Mouse (Mus musculus): ENCODE results near the gene Mipol1.
"Not testable (repeated sequence)": the region's sequence is repeated elsewhere in the genome, so short reads cannot be mapped to it uniquely, and the experiment has no call there.

Gene Mipol1

DNA sequence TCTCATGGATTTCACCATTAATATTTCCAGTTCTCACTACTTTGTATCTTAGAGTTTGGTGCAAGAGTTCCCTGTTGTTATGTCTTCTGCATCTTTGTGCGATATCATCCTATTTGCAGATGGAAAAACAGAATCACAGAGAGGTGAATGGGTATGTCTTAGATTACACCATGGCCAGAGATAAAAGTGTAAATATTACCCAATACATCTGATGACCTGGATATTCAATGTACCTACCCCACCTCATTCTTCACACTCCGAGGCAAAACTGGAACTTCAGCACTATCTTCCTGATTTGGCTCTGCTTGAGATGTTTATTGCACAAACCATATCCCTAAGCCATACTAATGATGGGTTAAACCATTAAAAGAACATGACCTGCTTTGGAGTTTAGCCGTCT lies 198.0 kb downstream of the Mipol1 start:
- DNase-seq (ENCODE audit: low spot score in 2 of 2) = no peak

DNA sequence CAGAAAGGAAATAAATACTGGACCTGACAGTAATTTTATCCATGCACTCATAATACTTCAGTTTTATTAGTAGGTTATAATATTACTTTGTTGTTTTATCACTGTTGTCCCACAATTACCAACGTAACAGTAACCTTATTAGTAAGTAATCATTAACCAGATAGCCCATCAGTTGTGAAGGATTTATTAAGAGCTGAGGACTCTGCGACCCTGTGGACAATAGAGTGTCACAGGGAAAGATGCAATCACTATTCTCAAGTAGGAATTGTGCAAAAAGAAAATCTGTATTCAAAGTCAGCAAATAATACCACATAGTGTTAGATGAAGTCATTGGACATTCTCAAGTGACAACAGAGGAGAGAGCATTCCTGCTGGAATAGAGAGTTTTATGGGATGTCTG lies 198.5 kb downstream of the Mipol1 start:
- DNase-seq (ENCODE audit: low spot score in 2 of 2) = no peak

DNA sequence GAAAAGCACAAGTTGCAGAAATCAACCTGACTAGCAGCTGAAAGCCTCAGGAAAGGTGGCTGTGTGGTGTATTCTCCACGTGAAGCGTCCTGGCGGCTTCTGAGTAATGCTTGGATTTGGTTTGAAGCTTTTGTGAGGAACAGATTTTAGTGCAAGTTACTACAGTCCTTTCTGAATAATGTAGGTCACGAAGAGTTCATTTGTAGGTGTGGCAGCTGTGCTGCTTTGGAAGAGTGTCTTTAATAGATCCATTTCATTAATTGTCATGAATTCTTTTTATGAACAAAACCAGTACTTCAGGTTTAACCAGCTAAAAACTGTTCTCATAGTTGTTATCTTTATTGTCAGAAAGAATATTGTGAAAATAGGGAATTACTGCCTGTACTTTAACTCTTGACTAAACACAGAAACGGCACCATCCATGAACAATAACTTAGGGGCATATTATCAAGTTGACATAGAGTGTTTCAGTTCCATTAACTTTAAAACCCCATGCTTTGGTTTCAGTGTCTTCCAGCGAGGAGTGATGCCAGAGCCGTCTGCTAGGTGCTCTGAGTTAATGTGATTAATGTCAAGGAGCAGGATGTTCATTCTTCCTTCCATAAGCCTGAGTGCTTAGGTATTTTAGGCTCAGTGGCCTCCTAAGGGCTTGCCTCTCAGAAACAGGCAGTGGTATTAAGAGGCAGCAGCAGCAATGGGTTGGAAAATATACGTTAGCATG lies 206.9 kb downstream of the Mipol1 start:
- DNase-seq (ENCODE audit: low spot score in 2 of 2) = not testable (repeated sequence)

DNA sequence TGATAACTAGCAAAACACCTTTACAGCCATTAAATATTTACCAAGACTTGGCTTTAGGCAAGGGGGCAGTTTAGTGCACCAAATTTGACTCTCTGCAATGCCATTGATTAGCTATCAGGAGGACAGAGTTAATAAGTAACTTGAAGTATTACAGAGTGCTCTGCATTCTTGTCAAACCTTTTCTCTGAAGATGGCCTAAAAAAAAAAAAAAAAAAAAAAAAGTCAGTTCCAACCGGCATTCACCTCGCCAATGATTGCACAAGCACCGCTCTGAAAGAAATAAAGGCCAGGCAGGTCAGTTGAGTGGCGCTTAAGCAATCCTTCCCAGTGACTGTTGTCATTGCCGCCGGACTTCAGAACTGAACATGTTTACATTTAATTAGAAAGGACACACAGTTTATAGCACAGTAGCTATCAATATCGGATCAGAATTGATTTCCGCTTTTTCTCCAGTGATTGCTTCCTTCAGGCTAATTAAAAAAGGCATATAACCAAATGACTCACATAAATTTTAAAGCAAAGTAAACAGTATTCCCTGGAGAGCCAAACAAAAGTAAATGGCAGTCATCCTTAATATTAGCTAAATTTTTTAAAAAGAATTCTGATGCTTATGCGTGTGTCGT lies 214.2 kb downstream of the Mipol1 start:
- DNase-seq (ENCODE audit: low spot score in 2 of 2) = no peak

DNA sequence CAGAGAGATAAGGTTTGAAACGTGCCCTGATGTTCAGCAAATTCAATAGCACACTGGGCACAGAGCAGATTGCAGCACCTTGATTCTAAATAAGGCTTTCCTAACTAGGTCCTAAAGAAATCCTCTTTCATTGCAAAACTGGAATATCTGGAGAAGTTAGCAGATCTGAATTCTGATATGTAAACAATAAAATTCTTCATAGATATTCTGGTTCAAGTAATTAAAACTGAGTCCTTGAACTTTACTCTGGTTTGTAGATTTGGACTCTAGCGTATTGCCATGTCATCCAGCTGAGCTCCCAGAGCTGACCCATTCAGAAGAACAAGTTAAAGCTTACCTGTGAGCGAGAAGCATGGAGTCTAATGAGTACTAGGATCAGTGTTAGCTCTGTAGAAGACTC lies 217.1 kb downstream of the Mipol1 start:
- no peak for DNase-seq (ENCODE audit: low spot score in 2 of 2)

DNA sequence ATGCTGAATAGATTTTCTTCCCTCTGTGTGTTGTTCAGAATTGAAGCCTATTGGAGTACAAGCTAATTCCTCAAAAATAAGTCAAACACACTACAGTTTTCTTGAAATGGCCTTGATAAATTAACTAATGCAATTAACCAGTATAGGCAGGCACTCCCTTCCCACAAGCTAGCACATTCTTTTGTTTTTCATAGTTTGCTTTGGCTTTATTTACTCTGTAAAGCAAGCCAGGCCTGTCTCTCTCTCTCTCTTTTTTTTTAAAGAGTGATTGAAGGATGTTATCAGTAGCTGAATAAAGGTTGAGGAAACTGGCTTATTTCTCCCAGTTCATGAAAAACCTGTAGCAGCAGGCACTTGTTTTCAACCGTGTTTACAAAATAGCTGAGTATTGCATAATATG lies 219.1 kb downstream of the Mipol1 start:
- DNase-seq (ENCODE audit: low spot score in 2 of 2) = no peak

DNA sequence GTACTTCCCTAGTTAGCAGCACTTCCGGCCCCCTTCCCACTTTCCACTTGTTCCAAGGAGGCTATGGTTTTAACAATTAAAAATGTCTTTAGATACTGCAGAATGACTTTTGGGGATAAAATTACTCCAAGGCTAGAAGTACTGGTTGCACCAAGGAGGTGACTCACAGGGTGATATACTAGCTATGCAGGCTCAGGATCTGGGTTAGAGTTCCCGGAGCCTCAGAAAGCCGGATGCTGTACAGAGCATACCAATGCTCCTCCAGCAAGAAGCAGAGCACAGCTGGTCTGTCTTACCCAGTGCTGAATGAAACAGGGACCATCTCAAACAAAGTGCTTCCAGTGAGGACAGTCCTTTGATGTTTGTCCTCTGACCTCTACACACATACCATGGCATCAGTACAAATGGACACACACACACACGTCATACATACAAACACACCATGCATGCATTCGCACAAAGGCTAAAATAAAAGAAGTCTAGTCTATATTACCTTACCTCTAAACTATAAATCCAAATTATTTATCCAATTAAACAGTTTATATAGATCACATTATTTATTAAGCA lies 219.9 kb downstream of the Mipol1 start:
- DNase-seq (ENCODE audit: low spot score in 2 of 2) = no peak

DNA sequence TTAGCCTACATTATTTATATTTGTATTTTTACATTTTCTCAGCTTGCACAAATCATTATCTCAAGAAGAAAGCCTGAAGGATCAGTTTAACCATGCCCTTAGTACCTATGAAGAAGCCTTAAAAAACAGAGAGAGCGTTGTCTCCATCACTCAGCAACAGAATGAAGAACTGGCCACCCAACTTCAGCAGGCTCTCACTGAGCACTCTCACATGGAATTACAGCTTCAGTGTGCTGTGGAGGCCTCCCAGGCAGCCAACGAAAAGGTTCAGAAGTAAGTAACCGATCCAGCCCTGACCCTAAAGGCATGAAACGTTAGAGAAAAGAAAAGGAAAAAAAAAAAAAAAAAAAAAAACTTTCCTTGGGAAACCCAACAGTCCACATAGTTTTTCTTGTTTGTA lies 226.7 kb downstream of the Mipol1 start:
- DNase-seq (ENCODE audit: low spot score in 2 of 2) = no peak

DNA sequence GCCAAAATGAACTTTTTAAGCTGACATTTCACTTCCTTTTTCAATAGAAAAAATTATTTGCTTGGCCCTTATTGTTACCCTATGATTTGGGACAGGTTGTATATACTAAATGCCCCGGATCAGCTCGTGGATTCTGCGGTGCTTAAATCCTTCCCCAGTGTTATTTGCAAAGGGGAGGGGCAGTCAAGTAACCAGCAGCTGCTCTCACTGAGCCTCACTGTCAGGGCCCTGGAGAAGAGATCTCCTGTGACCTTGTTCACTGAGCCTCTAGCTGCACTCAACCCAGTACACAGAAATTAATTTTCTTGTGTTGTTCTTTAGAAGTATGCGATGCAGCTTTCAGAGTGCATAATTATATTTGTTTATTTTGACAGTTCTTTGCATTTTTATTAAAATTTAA lies 227.1 kb downstream of the Mipol1 start:
- DNase-seq (ENCODE audit: low spot score in 2 of 2) = no peak

DNA sequence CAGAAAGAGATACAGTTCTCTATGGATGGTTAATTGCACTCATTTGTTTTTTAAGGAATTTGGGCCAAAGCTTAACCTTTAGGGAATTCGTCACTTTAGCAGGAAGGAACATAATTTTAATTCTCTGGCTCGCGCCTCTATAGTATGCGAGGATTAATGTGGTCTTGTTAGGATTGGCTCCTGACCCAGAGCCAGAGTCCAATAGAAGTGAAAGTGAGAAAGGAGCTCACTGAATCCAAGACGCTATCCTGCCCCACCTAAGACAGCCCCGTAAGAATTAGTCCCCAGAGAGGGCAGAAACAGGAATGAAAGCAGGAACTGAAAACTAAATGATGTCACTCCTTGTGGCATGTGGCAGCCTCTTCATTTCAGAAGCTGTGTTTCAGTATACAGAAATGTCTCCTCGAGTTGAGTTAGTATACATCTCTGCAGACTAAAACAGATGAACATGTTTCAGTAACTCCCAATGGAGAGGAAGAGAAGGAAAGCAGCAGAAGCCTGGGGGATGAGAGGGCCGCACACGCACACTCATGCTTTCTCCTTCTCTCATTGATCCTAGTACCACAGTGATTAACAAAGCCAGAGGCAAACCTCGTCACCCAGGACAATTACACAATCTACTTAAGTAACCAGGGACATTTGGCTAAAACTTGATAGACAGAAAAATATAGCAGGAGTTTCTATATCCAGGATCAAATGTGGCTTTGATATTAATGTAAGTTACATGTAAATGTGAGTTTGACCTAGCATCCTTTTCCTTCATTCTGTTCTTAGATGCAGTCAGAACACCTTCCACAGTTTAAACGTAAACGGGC lies 234.5 kb downstream of the Mipol1 start:
- no peak for DNase-seq (ENCODE audit: low spot score in 2 of 2)

DNA sequence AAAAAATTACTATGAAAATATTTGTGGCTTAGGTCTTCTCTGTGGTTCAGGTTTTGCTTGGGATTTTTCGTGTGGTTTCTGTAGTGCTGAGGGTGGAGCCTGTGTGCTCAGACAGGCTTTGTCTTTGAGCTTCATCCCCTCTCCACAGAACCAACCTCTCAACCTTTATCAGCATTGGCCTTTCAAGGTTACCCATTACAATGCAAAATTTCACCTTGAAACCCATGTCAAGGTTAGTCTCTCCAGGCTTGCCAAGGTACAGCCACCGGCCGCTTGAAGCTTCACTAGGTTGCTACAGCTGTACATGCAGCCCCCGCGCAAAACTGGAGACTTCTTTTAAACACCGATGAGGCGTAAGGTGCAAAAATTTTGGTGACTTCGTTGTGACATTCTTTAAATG lies 241.6 kb downstream of the Mipol1 start:
- no peak for DNase-seq (ENCODE audit: low spot score in 2 of 2)

DNA sequence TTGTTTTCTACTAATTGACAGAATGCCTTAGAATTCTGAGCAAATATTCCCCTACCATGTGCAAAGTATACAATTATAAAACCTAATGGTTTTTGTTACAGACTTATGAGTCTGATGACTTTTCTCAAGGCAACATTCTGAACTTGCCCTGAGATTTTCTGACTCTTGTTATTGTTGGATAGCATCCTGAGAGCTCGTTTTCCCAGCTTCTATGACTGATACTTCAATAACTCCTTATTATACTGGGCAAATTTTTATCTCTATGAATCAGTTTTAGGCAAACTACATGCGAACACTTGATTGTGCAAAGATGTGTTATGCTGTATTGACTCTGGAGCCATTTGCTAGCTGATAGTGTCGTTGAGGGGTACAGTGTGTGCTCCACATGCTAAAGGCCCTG lies 246.6 kb downstream of the Mipol1 start:
- no peak for DNase-seq (ENCODE audit: low spot score in 2 of 2)

DNA sequence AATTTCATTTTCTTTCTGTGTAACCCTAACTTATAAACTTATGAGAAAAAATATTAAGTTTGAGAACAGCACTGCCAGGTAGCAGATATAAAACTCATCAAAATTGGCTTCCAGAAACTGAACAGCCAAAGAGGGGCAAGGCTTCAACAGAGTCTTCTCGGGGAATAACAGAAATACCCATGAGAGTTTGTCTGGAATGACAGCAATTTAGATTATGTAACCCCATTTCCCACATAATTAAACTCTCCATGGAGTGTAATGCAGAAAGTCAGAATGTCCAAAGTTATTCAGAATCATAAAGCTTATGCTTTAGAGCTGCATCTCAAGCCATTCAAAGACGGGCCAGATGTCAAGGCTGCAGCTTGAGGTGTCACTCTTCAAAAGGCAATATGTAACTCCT lies 251.6 kb downstream of the Mipol1 start:
- DNase-seq (ENCODE audit: low spot score in 2 of 2) = no peak

DNA sequence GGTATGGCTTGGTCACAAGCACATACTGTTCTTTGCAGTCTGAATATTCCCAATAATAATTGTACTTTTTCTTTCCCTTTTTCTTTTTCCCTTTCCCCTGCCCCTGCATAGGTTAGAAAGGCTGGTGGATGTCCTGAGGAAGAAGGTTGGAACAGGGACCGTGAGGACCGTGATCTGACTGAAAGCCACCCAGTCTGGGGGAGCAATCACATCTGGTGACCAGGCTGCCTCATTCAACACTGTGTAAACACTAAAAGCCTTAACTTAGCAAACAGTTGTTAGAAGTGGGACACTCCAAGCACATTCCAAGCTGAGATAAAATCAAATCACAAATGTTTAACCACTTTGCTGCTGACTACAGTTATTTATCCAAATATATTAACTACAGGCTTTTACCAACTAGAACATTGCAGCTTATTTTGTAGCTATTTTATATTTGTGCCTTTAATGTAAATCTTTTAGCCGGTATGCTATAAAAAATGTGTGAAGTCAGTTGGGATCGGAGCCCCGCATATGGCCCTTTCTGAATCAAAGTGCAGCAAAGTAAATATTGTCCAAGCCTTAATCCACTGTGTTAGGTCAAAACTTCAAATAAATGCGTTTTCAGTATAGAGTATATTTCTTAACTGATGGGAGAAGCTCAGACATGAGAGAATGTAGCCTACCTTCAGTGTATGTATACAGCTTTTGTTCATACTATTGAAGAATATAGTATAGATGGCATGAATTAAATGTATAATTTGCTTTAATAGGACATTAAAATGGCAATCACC lies 266.3 kb downstream of the Mipol1 start:
- DNase-seq (ENCODE audit: low spot score in 2 of 2) = no peak

DNA sequence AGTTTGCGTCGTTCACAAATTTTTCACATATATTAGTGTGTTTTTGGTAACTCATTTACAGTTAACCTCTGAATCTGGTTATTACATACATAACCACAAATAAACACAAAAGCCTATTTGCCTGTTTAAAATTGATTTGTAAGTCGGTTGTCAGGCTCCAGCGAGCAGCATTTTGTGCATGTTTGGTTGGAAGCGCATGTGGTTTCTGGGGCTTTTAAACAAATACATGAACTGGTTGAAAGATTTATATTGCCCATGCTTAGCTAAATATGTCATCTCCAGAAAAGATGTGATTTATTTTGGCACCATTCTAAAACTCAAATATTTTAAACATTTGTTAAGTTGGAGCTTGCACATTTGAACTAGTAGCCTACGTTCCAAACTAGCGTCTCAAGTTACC lies 270.0 kb downstream of the Mipol1 start:
- DNase-seq (ENCODE audit: low spot score in 2 of 2) = no peak

DNA sequence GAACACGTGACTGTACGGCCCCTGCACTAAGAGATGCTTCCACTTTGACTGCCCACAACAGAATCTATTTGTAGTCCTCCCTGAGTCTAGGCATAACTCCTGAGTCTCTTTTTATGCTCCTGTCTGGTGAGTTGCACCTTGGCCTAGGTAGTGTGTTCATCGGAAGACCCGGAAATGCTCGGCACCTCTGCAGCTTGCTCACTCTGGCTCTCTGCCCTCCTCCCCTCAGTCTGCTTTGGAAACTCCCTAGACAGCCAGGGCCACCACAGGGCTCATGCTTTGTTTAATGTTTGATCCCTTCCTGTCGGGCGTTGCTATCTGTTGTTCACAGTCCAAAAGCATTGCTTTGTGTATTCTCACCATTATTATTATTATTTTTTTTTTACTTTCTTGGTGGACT lies 275.1 kb downstream of the Mipol1 start:
- no peak for DNase-seq (ENCODE audit: low spot score in 2 of 2)

DNA sequence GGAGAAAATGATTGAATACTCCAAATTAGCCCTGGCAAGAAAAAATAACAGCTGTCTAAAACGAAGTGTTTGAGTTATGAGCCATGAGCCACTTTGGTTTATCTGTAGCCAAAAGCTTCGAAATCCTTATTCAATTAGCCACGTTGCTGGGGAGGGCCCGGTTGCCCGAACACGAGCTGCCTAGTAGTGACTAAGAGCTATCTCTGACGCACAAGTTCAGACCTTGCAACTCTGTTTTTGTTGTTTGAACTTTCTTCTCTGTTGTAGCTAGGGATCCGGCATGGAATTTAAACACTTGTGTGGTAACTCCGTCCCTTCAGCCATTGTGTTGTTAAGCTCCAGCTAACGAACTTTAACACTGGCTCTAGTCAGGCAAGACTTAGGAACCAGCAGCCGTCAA lies 278.7 kb downstream of the Mipol1 start:
- no peak for DNase-seq (ENCODE audit: low spot score in 2 of 2)

DNA sequence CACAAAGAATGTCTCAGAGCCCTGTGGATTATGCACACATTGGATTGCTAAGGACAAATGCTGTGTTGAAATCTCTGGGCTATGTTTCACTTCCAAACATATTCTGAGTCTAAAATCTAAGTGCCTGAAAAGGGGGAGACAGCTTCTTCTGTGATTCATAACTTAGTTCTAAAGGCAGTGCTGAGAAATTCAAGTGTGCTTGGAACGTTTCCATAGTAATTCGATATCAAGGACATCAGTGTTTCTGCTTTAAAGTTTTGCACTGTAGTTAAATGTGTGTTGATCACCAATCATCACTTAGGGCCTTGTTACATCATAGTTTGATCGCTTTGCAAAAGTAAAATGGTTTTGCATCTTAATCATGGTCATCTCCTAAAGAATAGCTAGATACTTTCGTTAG lies 279.5 kb downstream of the Mipol1 start:
- no peak for DNase-seq (ENCODE audit: low spot score in 2 of 2)

DNA sequence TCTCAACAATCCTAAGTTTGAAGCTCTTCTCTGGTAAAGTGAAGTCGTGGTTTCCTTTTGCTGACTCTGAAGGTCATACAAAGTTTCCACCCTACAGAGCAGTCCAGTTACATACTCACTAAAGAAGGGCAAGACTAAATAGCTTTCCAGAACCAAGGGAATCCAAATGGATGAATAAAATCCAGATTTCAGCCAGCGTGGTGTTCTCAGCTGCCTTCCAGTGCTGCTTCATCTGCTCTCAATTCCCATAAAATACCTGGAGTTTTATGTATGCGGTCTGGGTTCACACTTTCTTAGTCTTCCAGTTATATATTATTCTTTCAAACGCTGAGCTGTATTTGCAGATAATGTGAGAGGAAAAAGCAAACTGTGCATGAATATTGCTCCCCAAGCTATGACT lies 280.9 kb downstream of the Mipol1 start:
- DNase-seq (ENCODE audit: low spot score in 2 of 2) = no peak

DNA sequence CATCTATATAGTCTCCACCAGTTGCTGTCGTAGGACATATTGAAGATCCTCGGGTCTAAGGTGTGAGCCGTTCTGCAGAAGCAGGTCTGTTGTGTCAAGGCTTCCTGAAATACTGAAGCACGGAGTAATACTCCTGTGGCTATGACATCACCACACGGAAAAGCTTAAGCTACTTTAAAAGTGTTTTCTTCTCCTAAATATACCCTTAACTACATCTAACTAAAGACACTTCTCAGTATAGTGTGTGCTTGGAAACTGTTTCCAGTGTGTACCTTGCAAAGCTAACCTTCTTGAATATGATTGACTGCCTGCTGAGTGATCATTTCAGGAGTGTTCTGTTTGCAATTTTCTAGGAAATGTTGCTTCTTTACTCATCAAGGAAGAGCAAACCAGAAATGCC lies 281.3 kb downstream of the Mipol1 start:
- DNase-seq (ENCODE audit: low spot score in 2 of 2) = no peak

DNA sequence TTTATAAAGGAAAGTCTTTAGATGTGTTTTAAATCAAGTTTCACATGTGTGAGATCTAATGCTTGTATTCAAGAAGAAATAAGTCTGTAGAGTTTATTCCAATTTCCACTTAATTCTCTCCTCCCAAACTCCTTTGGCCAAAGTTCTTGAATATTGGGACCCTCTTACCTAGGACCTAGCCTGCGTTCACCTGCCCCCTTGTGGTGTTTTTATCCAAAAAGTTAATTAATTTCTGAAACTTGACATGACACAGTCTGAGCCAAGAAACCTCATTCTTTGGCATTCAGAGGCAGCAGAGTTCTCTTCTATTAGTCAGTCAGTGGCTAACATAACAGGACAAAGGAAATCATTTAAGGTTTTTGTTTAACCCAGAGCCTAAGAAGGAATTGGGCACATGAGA lies 284.3 kb downstream of the Mipol1 start:
- no peak for DNase-seq (ENCODE audit: low spot score in 2 of 2)
